ENCODE assay signal across 17 mouse cellular contexts in the genomic region with DNA sequence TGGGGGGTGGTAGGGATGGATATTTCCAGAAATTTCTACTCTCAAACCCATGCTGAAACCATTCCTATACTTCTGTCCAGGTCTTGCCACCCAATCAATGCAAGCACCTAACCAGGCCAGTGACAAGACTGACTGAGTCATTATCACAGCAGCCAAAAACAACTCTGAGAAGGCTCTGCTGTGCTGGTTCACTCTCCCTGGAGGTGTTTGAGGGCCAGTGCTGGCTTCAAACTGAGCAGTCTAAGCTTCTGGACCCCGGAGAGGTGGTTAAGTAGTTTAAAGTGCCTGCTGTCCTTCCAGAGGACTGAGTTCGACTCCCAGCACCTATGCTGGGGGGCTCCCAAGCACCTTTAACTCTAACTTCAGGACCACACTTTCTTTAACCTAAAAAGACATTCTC.
DNase-seq lines count a peak whose midpoint lies in the region; ATAC-seq lines count a peak whose summit lies in the region.
"Had no signal": no experiment of that assay in that cellular context is flagged by ENCODE, and none has a peak within 500 bp of the region (broad histone marks: within the 10 kb centered on the region; RNA-seq: fewer than 3 reads in every experiment).

No protein-coding gene starts in this region.

- H3K27me3 ChIP-seq in heart, embryonic 15.5 days = no peaks in the 10 kb centered on the region
- H3K27me3 ChIP-seq: CH12.LX; embryonic facial prominence, embryonic 12.5 days; forebrain, embryonic 13.5 days; hindbrain, embryonic 15.5 days; neural tube, embryonic 15.5 days had no signal

- no peaks in the 10 kb centered on the region for H3K9me3 ChIP-seq in heart, embryonic 15.5 days (replicated peaks)
- H3K9me3 ChIP-seq: embryonic facial prominence, embryonic 12.5 days; forebrain, embryonic 13.5 days; hindbrain, embryonic 15.5 days; neural tube, embryonic 15.5 days had no signal

- peaks cover 37% of the 10 kb centered on the region for H3K4me1 ChIP-seq in heart, embryonic 15.5 days (replicated peaks)
- H3K4me1 ChIP-seq: forebrain, embryonic 13.5 days had no signal

- H3K36me3 ChIP-seq in heart, embryonic 15.5 days = no peaks in the 10 kb centered on the region
- H3K36me3 ChIP-seq: embryonic facial prominence, embryonic 12.5 days; hindbrain, embryonic 15.5 days; neural tube, embryonic 15.5 days had no signal

- no peak overlapping the region for H3K4me3 ChIP-seq in heart, embryonic 15.5 days
- H3K4me3 ChIP-seq: embryonic facial prominence, embryonic 12.5 days; forebrain, embryonic 13.5 days; hindbrain, embryonic 15.5 days; neural tube, embryonic 15.5 days had no signal

- WGBS in heart, embryonic 15.5 days = 39% methylated on average over 2 of the region's 2 CpGs

- no peak overlapping the region for H3K9ac ChIP-seq in heart, embryonic 15.5 days
- H3K9ac ChIP-seq: embryonic facial prominence, embryonic 12.5 days; forebrain, embryonic 13.5 days; hindbrain, embryonic 15.5 days; lung, embryonic 14.5 days; neural tube, embryonic 15.5 days had no signal

- ATAC-seq in heart, embryonic 15.5 days (replicated peaks; ENCODE audit: insufficient number of reproducible peaks, insufficient read depth, low FRiP score, low read depth) = 0 out of 2 replicates have a peak, but pooled peaks have one; percentile 39
- ATAC-seq: forebrain, embryonic 13.5 days had no signal

- peak overlapping the region; percentile 66 for H3K27ac ChIP-seq in heart, embryonic 15.5 days
- H3K27ac ChIP-seq: embryonic facial prominence, embryonic 12.5 days; forebrain, embryonic 13.5 days; hindbrain, embryonic 15.5 days; neural tube, embryonic 15.5 days had no signal

- no peak for DNase-seq in heart, postnatal 4 days
- DNase-seq in testis, postnatal 10 days (ENCODE audit: low spot score) = peak; percentile 14
- DNase-seq in testis, postnatal 14 days (ENCODE audit: low spot score) = no peak
- DNase-seq in fat pad, adult 2 months (ENCODE audit: extremely low read depth, low read depth, low spot score) = peak; percentile 46
- no peak for DNase-seq in gastrocnemius, postnatal 25 days
- DNase-seq in spleen, postnatal 4 days (ENCODE audit: low spot score in 2 of 2) = no peak
- DNase-seq: cerebellum, postnatal 14 days; lung, embryonic 14.5 days; retina, postnatal 1 day; spleen, adult 18-20 months; thymus, adult 2 months had no signal

- no peak overlapping the region for H3K4me2 ChIP-seq in heart, embryonic 15.5 days
- H3K4me2 ChIP-seq: embryonic facial prominence, embryonic 12.5 days; forebrain, embryonic 13.5 days; hindbrain, embryonic 15.5 days; lung, embryonic 14.5 days; neural tube, embryonic 15.5 days had no signal

Comparison
In these comparisons a context has a peak if more than half of its experiments do, and no peak if none do; other contexts are left out.
1. DNase-seq: peak in testis, postnatal 10 days (single experiment) and fat pad, adult 2 months (single experiment); none in heart, postnatal 4 days (single experiment), testis, postnatal 14 days (single experiment), gastrocnemius, postnatal 25 days (single experiment) and spleen, postnatal 4 days (0 of 2).